Mouse (Mus musculus) MEL (cell line): ENCODE data around the gene Impdh1. TPM values are rescaled to one million over a fixed set of nuclear protein-coding genes. Genes with fewer than 3 reads are reported as not detected.

Experiments used
- DNase-seq: peaks from one replicate; pipeline ENCODE4 v3.0.0; 2011; ENCODE audit warnings: low read depth, low spot score
- H3K27ac ChIP-seq: 2 replicates; pipeline ENCODE4 v1.5.1; 2012; ENCODE audit warnings: low read depth, mild to moderate bottlenecking, control low read depth, low read length, moderate library complexity; ENCODE audit not compliant: control insufficient read depth
- H3K27me3 ChIP-seq, 2 experiments: fragments of 150-350 bp in 1 of 2; sonication (generic) in 1 of 2; 2 replicates each; pipeline ENCODE4 v1.6.1; 2012; ENCODE audit warnings: low read length in 2 of 2, mild to moderate bottlenecking in 2 of 2, improper control_type of control experiment in 1 of 2, moderate library complexity in 1 of 2; ENCODE audit not compliant: insufficient read depth in 2 of 2, control insufficient read depth in 1 of 2
- H3K36me3 ChIP-seq, 2 experiments: 2 replicates each; pipeline ENCODE4 v1.6.1; 2012 to 2014; ENCODE audit warnings: low read length in 2 of 2, improper control_type of control experiment in 1 of 2, inconsistent platforms in 1 of 2, mild to moderate bottlenecking in 1 of 2; ENCODE audit not compliant: insufficient read depth in 2 of 2, control insufficient read depth in 1 of 2
- H3K4me1 ChIP-seq, 2 experiments: fragments of 150-350 bp in 1 of 2; sonication (generic) in 1 of 2; 2 replicates each; pipeline ENCODE4 v1.6.1; 2012; ENCODE audit warnings: low read length in 2 of 2, improper control_type of control experiment in 1 of 2, mild to moderate bottlenecking in 1 of 2; ENCODE audit not compliant: insufficient read depth in 2 of 2, control insufficient read depth in 1 of 2
- H3K4me3 ChIP-seq, 2 experiments: fragments of 150-350 bp in 1 of 2; sonication (generic) in 1 of 2; 2 replicates each; pipeline ENCODE4 v1.5.1; 2012; ENCODE audit warnings: low read depth in 2 of 2, low read length in 2 of 2, mild to moderate bottlenecking in 2 of 2, moderate library complexity in 2 of 2, control low read depth in 1 of 2, improper control_type of control experiment in 1 of 2; ENCODE audit not compliant: control insufficient read depth in 1 of 2, insufficient read depth in 1 of 2
- H3K79me2 ChIP-seq: 2 replicates; pipeline ENCODE4 v1.6.1; 2012; ENCODE audit warnings: mild to moderate bottlenecking, low read length, moderate library complexity; ENCODE audit not compliant: control insufficient read depth, poor library complexity, insufficient read depth
- H3K9ac ChIP-seq: 2 replicates; pipeline ENCODE4 v1.6.1; 2012; ENCODE audit warnings: low read depth, mild to moderate bottlenecking, control low read depth, low read length, moderate library complexity; ENCODE audit not compliant: control insufficient read depth, poor library complexity, severe bottlenecking
- H3K9me3 ChIP-seq: fragments of 150-350 bp; sonication (generic); replicated peaks from 2 replicates; pipeline ENCODE4 v1.6.1; 2012; ENCODE audit warnings: mild to moderate bottlenecking, low read length, improper control_type of control experiment, moderate library complexity; ENCODE audit not compliant: insufficient read depth
- BHLHE40 ChIP-seq: IDR thresholded peaks from 2 replicates; pipeline ENCODE4 v1.6.1; 2012; ENCODE audit warnings: low read depth, mild to moderate bottlenecking, inconsistent platforms, low read length, improper control_type of control experiment, borderline replicate concordance
- CHD1 ChIP-seq: IDR thresholded peaks from 2 replicates; pipeline ENCODE4 v1.6.1; 2012; ENCODE audit warnings: low read depth, mild to moderate bottlenecking, inconsistent platforms, low read length, improper control_type of control experiment
- CHD2 ChIP-seq: IDR thresholded peaks from 2 replicates; pipeline ENCODE4 v1.6.1; 2011; ENCODE audit warnings: low read length, improper control_type of control experiment
- CTCF ChIP-seq, 3 experiments: IDR thresholded peaks in 2 of 3; conservative IDR thresholded peaks in 1 of 3; 2 replicates each; pipeline ENCODE4 v1.5.1; 2011 to 2012; ENCODE audit warnings: low read length in 3 of 3, low read depth in 2 of 3, mild to moderate bottlenecking in 2 of 3, improper control_type of control experiment in 1 of 3, inconsistent platforms in 1 of 3, mixed read lengths in 1 of 3, moderate library complexity in 1 of 3; ENCODE audit not compliant: control insufficient read depth in 1 of 3, insufficient read depth in 1 of 3, poor library complexity in 1 of 3, severe bottlenecking in 1 of 3
- ELF1 ChIP-seq: IDR thresholded peaks from 2 replicates; pipeline ENCODE4 v1.6.1; 2014; ENCODE audit warnings: low read depth, mild to moderate bottlenecking, inconsistent platforms, low read length, improper control_type of control experiment, moderate library complexity
- ETS1 ChIP-seq: IDR thresholded peaks from 2 replicates; pipeline ENCODE4 v1.6.1; 2012; ENCODE audit warnings: low read depth, mild to moderate bottlenecking, inconsistent platforms, low read length, improper control_type of control experiment, moderate library complexity
- GABPA ChIP-seq: IDR thresholded peaks from 2 replicates; pipeline ENCODE4 v1.6.1; 2012; ENCODE audit warnings: low read depth, mild to moderate bottlenecking, inconsistent platforms, low read length, improper control_type of control experiment, moderate library complexity
- GATA1 ChIP-seq: IDR thresholded peaks from 2 replicates; pipeline ENCODE4 v1.6.1; 2011; ENCODE audit warnings: low read depth, low read length, improper control_type of control experiment
- MAFK ChIP-seq: IDR thresholded peaks from 2 replicates; pipeline ENCODE4 v1.6.1; 2011; ENCODE audit warnings: low read depth, mild to moderate bottlenecking, low read length, improper control_type of control experiment, borderline replicate concordance
- MAX ChIP-seq: IDR thresholded peaks from 2 replicates; pipeline ENCODE4 v1.6.1; 2011; ENCODE audit warnings: low read length, improper control_type of control experiment
- MXI1 ChIP-seq: IDR thresholded peaks from 2 replicates; pipeline ENCODE4 v1.6.1; 2011; ENCODE audit warnings: mild to moderate bottlenecking, low read depth, low read length, improper control_type of control experiment
- NELFE ChIP-seq: IDR thresholded peaks from 2 replicates; pipeline ENCODE4 v1.6.1; 2011; ENCODE audit warnings: low read depth, low read length, improper control_type of control experiment
- RAD21 ChIP-seq: IDR thresholded peaks from 2 replicates; pipeline ENCODE4 v1.6.1; 2011; ENCODE audit warnings: mild to moderate bottlenecking, low read depth, low read length, improper control_type of control experiment
- SMC3 ChIP-seq: IDR thresholded peaks from 2 replicates; pipeline ENCODE4 v1.6.1; 2011; ENCODE audit warnings: low read depth, low read length, improper control_type of control experiment
- TBP ChIP-seq: IDR thresholded peaks from 2 replicates; pipeline ENCODE4 v1.8.0; 2011; ENCODE audit warnings: low read depth, low read length, improper control_type of control experiment
- ZC3H11A ChIP-seq: IDR thresholded peaks from 2 replicates; pipeline ENCODE4 v1.6.1; 2012; ENCODE audit warnings: low read depth, mild to moderate bottlenecking, inconsistent platforms, low read length, improper control_type of control experiment
- ZNF384 ChIP-seq: IDR thresholded peaks from 2 replicates; pipeline ENCODE4 v1.6.1; 2012; ENCODE audit warnings: low read depth, mild to moderate bottlenecking, inconsistent platforms, low read length, improper control_type of control experiment
- polyA plus RNA-seq, 2 experiments: library from polyadenylated mRNA; stranded (reverse) in 1 of 2; unstranded in 1 of 2; fragments of >175 nt in 1 of 2; fragments of >200 nt in 1 of 2; gene quantifications; 2 replicates each; pipeline versions ENCODE4 v1.2.1 to v1.2.4; 2012; ENCODE audit warnings: low replicate concordance in 2 of 2, low read depth in 1 of 2; ENCODE audit not compliant: insufficient read length in 2 of 2, insufficient read depth in 1 of 2, missing spikeins in 1 of 2
- total RNA-seq: library from RNA; depleted of rRNA; stranded (reverse); fragments of 300-350 nt; gene quantifications from 2 replicates; pipeline ENCODE4 v1.2.3, GENCODE M21; 2012

The Impdh1 gene
- total and polyA plus RNA-seq, 3 experiments = 15.3 to 55.1 TPM; not detected in 1

GRCm38 (mm10) chr6:29210231-29210936 is 5.8 kb downstream of the Impdh1 start:
- H3K79me2 ChIP-seq = no peaks in the 10 kb centered on the region; the same call in 1 of the 2 replicates
- no peaks in the 10 kb centered on the region for H3K9me3 ChIP-seq
- H3K27me3 ChIP-seq = no peaks in the 10 kb centered on the region
- TF ChIP-seq GATA1 (peak; percentile 29; the same call in 1 of the 2 replicates), RAD21 (no peak), TBP (peak; percentile 58; the same call in 1 of the 2 replicates)
- TF ChIP-seq, all 39 proteins: peak for 2
- peaks cover 13 to 33% of the 10 kb centered on the region in 2 experiments for H3K4me1 ChIP-seq
- H3K4me3 ChIP-seq = no peak overlapping the region
- no peak overlapping the region for H3K9ac ChIP-seq
- H3K36me3 ChIP-seq = peaks cover 1 to 20% of the 10 kb centered on the region in 2 experiments; a peak in 2 of 4 replicates
- peak overlapping the region; percentile 39; the same call in 1 of the 2 replicates for H3K27ac ChIP-seq
- DNase-seq = peak; percentile 72

DNA sequence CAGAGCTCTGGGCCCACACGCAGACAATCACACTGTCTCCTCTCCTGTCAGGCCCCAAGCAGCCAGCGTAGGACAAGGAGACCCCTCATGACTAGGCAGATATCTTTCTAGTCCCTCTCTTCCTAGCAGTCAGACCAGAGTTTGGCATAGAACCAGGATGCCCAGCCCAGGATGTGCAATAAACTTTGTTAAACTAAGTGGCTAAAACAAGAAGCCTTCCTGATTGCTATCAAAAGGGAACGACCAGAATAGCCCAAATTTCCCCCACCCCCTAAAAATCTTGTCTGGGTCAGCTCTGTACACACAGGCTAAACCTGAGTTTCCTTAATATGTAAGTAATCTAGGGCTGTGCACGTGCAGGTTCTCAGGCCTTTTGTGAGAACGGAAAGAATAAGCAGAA is 8.0 kb downstream of the Impdh1 start:
- peaks cover 13 to 23% of the 10 kb centered on the region in 2 experiments for H3K4me1 ChIP-seq
- peaks cover 3 to 20% of the 10 kb centered on the region in 2 experiments; a peak in 3 of 4 replicates for H3K36me3 ChIP-seq
- no peaks in the 10 kb centered on the region for H3K79me2 ChIP-seq
- H3K27ac ChIP-seq = peak overlapping the region; percentile 20; the same call in 1 of the 2 replicates
- no peaks in the 10 kb centered on the region for H3K9me3 ChIP-seq
- no peak for TF ChIP-seq CTCF (IDR thresholded peaks at IDR 0.05 in 2 of 3, conservative IDR thresholded peaks at IDR 0.05 in 1 of 3; ENCODE audit: control insufficient read depth in 1 of 3, insufficient read depth in 1 of 3, low read depth in 2 of 3, low read length in 3 of 3, poor library complexity in 1 of 3, severe bottlenecking in 1 of 3)
- 0 out of 2 replicates have a peak, but pooled peaks have one; percentile 21 for TF ChIP-seq BHLHE40
- TF ChIP-seq, all 39 proteins: peak for 1
- DNase-seq = no peak
- Histone ChIP-seq H3K27me3 (no peaks in the 10 kb centered on the region), H3K4me3 (no peak overlapping the region), H3K9ac (0 out of 2 replicates have a peak overlapping the region, but pooled peaks have one; percentile 3)

DNA sequence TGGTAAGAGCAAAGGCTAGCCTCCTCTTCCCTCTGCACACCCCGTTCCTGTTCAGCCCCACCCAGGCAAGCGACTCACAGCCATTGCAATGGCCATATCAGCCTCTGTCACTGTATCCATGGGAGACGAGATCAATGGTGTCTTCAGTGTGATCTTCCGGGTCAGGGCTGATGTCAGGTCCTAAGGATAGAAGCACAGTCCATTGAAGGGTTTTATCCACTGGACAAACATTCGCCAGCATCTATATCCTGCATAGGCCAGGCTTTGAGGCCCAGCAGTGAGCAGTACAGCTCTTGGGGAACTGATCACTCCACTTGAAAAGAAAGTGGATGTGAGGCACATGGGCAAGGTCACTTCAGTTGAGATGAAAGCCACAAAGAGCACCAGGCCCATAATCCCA is 9.1 kb downstream of the Impdh1 start:
- no peaks in the 10 kb centered on the region for H3K27me3 ChIP-seq

More for the DNA sequence above, 9.1 kb downstream of the Impdh1 start:
- Histone ChIP-seq H3K4me3 (no peak overlapping the region), H3K27ac (no peak overlapping the region), H3K4me1 (peaks cover 8 to 23% of the 10 kb centered on the region in 2 experiments), H3K9ac (no peak overlapping the region), H3K36me3 (peaks cover 3 to 17% of the 10 kb centered on the region in 2 experiments; a peak in 3 of 4 replicates), H3K9me3 (no peaks in the 10 kb centered on the region), H3K79me2 (no peaks in the 10 kb centered on the region)
- TF ChIP-seq CTCF (IDR thresholded peaks at IDR 0.05 in 2 of 3, conservative IDR thresholded peaks at IDR 0.05 in 1 of 3; ENCODE audit: control insufficient read depth in 1 of 3, insufficient read depth in 1 of 3, low read depth in 2 of 3, low read length in 3 of 3, poor library complexity in 1 of 3, severe bottlenecking in 1 of 3) (no peak), ELF1 (no peak), MXI1 (no peak), CHD1 (no peak), CHD2 (no peak), NELFE (no peak), MAFK (no peak), MAX (no peak), GABPA (no peak), ZNF384 (no peak), RAD21 (no peak), ETS1 (no peak), ZC3H11A (no peak), SMC3 (no peak)
- DNase-seq = no peak
